Mouse (Mus musculus) lung, embryonic 16.5 days (tissue): ENCODE measurements at regions not wholly inside any gene's neighbourhood (a gene's known extent, or its start where the extent isn't known, plus 50 kb on each side); places are given as distances from the start of the nearest gene placed in this dataset.

Experiments
- ATAC-seq: fragments of 200-750 bp; cut with Nextera tagmentation; 2 replicates; pipeline ENCODE4 v1.8.0; 2017; ENCODE audit warnings: low read depth, mild to moderate bottlenecking, moderate library complexity
- H3K27ac ChIP-seq: fragments of 300-500 bp; sonication (generic); 2 replicates; pipeline ENCODE4 v1.5.1; 2014; ENCODE audit warnings: mild to moderate bottlenecking, control low read depth, low read length
- H3K27me3 ChIP-seq: fragments of 300-500 bp; sonication (generic); 2 replicates; pipeline ENCODE4 v1.6.1; 2014; ENCODE audit warnings: low read depth, low read length, mixed read lengths; ENCODE audit not compliant: control insufficient read depth, insufficient read depth
- H3K36me3 ChIP-seq: fragments of 300-500 bp; sonication (generic); 2 replicates; pipeline ENCODE4 v1.6.1; 2014; ENCODE audit warnings: low read length; ENCODE audit not compliant: control insufficient read depth, insufficient read depth
- H3K4me1 ChIP-seq: fragments of 300-500 bp; sonication (generic); replicated peaks from 2 replicates; pipeline ENCODE4 v1.6.1; 2014; ENCODE audit warnings: low read length, mixed read lengths; ENCODE audit not compliant: control insufficient read depth, insufficient read depth
- H3K4me2 ChIP-seq: fragments of 300-500 bp; sonication (generic); 2 replicates; pipeline ENCODE4 v1.6.1; 2014; ENCODE audit warnings: low read depth, low read length, control low read depth
- H3K4me3 ChIP-seq: fragments of 300-500 bp; sonication (generic); 2 replicates; pipeline ENCODE4 v1.5.1; 2014; ENCODE audit warnings: mild to moderate bottlenecking, low read length, control low read depth
- H3K9ac ChIP-seq: fragments of 300-500 bp; sonication (generic); 2 replicates; pipeline ENCODE4 v1.6.1; 2014; ENCODE audit warnings: low read length, control low read depth
- H3K9me3 ChIP-seq: fragments of 300-500 bp; sonication (generic); 2 replicates; pipeline ENCODE4 v1.6.1; 2016; ENCODE audit warnings: low read length; ENCODE audit not compliant: control insufficient read depth
- WGBS: fragments of 180-500 bp; shearing (Covaris S2); extraction: QIAGEN DNeasy Blood & Tissue Kit; methylation state at CpG from one replicate; pipeline ENCODE4 v1.1.7; 2014; 5-methylcytosine and 5-hydroxymethylcytosine counted together

GRCm38 (mm10) chr8:87228777-87229176, 243.6 kb downstream of the Cbln1 start:
- Histone ChIP-seq H3K4me2 (no peak overlapping the region), H3K4me3 (no peak overlapping the region), H3K9me3 (no peaks in the 10 kb centered on the region), H3K27ac (no peak overlapping the region), H3K9ac (no peak overlapping the region), H3K27me3 (no peaks in the 10 kb centered on the region), H3K36me3 (no peaks in the 10 kb centered on the region), H3K4me1 (no peaks in the 10 kb centered on the region)
- no peak for ATAC-seq
- WGBS, result 80% methylated on average over 6 of the region's 6 CpGs

GRCm38 (mm10) chr8:87225504-87226425, 246.6 kb downstream of the Cbln1 start:
- H3K27me3 ChIP-seq, result no peaks in the 10 kb centered on the region
- no peak overlapping the region for H3K4me3 ChIP-seq
- no peak overlapping the region for H3K9ac ChIP-seq
- no peak for ATAC-seq
- no peaks in the 10 kb centered on the region for H3K9me3 ChIP-seq
- no peak overlapping the region for H3K4me2 ChIP-seq
- no peak overlapping the region for H3K27ac ChIP-seq
- 69% methylated on average over 11 of the region's 11 CpGs for WGBS
- H3K36me3 ChIP-seq, result no peaks in the 10 kb centered on the region
- H3K4me1 ChIP-seq, result no peaks in the 10 kb centered on the region

DNA sequence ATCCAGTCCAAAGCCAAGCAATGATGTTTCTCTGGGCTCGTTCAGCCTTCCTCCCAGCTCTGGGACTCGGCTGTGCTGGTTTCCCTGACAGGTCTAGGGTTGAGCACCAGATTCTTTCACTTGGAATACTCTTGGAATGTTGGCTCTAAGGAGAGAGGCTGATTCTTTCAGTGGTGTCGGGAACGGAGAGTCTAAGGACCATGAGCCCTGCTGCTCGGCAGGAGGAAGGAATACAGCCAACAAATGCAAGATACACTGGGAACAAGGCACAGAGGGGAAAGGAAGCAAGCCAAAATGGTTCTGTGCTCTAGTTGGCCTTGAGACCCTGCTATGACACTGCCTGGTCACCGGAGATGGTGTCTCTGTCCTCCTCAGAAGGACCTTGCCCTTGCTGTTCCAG, 251.8 kb downstream of the Cbln1 start:
- WGBS, result 67% methylated on average over 6 of the region's 6 CpGs
- H3K27ac ChIP-seq, result no peak overlapping the region
- H3K27me3 ChIP-seq, result 0 out of 2 replicates have a peak, but pooled peaks cover 2% of the 10 kb centered on the region
- H3K9ac ChIP-seq, result no peak overlapping the region
- no peak overlapping the region for H3K4me3 ChIP-seq
- H3K4me2 ChIP-seq, result no peak overlapping the region
- ATAC-seq, result no peak
- no peaks in the 10 kb centered on the region for H3K4me1 ChIP-seq
- H3K9me3 ChIP-seq, result no peaks in the 10 kb centered on the region
- no peaks in the 10 kb centered on the region for H3K36me3 ChIP-seq

DNA sequence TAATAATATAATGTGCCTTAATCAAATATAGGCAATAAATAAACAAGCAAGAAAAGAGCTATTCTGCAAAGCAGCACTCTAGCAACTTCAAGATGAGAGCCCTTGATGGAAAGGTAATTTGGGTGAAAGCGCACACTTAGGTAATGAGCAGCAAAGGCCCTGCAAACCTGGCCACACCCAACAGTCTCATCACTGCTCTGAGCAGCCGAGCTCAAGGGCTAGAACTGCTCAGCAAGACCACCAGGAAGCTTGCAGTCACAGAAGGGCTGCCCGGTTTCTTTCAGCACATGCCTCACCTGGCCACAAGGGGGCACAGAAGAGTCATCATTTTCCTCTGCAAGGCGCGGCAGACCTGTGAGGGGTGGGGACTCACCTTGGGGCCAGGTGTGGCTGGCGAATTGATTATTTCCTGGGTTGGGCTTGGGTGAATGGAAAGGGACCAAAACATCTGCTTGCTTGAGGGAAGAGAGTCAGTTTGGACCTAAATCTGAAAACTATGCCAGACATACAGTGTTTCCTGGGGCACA, 253.4 kb downstream of the Cbln1 start:
- H3K9me3 ChIP-seq, result no peaks in the 10 kb centered on the region
- H3K27me3 ChIP-seq, result 0 out of 2 replicates have a peak, but pooled peaks cover 2% of the 10 kb centered on the region
- ATAC-seq, result no peak
- H3K36me3 ChIP-seq, result no peaks in the 10 kb centered on the region
- H3K4me1 ChIP-seq, result no peaks in the 10 kb centered on the region
- no peak overlapping the region for H3K4me3 ChIP-seq
- no peak overlapping the region for H3K27ac ChIP-seq
- H3K4me2 ChIP-seq, result no peak overlapping the region
- no peak overlapping the region for H3K9ac ChIP-seq
- 13% methylated on average over 6 of the region's 6 CpGs for WGBS

- H3K4me1 ChIP-seq, result no peaks in the 10 kb centered on the region
- ATAC-seq, result no peak
- no peaks in the 10 kb centered on the region for H3K9me3 ChIP-seq
- no peaks in the 10 kb centered on the region for H3K36me3 ChIP-seq
- no peak overlapping the region for H3K4me2 ChIP-seq
- 71% methylated on average over 10 of the region's 10 CpGs for WGBS
- H3K9ac ChIP-seq, result no peak overlapping the region
- no peak overlapping the region for H3K4me3 ChIP-seq
- H3K27me3 ChIP-seq, result 0 out of 2 replicates have a peak, but pooled peaks cover 2% of the 10 kb centered on the region
- H3K27ac ChIP-seq, result no peak overlapping the region
Measured at GRCm38 (mm10) chr8:87214962-87215361, 257.4 kb downstream of the Cbln1 start.

- Histone ChIP-seq H3K4me3 (no peak overlapping the region), H3K9me3 (no peaks in the 10 kb centered on the region), H3K27me3 (no peaks in the 10 kb centered on the region), H3K4me1 (no peaks in the 10 kb centered on the region), H3K4me2 (no peak overlapping the region), H3K36me3 (no peaks in the 10 kb centered on the region), H3K27ac (no peak overlapping the region), H3K9ac (no peak overlapping the region)
- no peak for ATAC-seq
- WGBS, result 79% methylated on average over 4 of the region's 4 CpGs
Measured at GRCm38 (mm10) chr8:87210546-87210945, 261.9 kb downstream of the Cbln1 start.

- no peaks in the 10 kb centered on the region for H3K4me1 ChIP-seq
- no peaks in the 10 kb centered on the region for H3K27me3 ChIP-seq
- H3K9me3 ChIP-seq, result no peaks in the 10 kb centered on the region
- H3K4me3 ChIP-seq, result no peak overlapping the region
- H3K9ac ChIP-seq, result no peak overlapping the region
- no peak overlapping the region for H3K27ac ChIP-seq
- 57% methylated on average over 1 of the region's 1 CpGs for WGBS
- H3K36me3 ChIP-seq, result no peaks in the 10 kb centered on the region
- no peak overlapping the region for H3K4me2 ChIP-seq
- ATAC-seq, result no peak
Measured at GRCm38 (mm10) chr8:87209295-87209694, 263.1 kb downstream of the Cbln1 start.

- ATAC-seq, result no peak
- no peak overlapping the region for H3K27ac ChIP-seq
- no peak overlapping the region for H3K9ac ChIP-seq
- no peaks in the 10 kb centered on the region for H3K9me3 ChIP-seq
- H3K36me3 ChIP-seq, result no peaks in the 10 kb centered on the region
- no peaks in the 10 kb centered on the region for H3K27me3 ChIP-seq
- H3K4me2 ChIP-seq, result no peak overlapping the region
- no peaks in the 10 kb centered on the region for H3K4me1 ChIP-seq
- no peak overlapping the region for H3K4me3 ChIP-seq
Measured at GRCm38 (mm10) chr8:87208036-87208435, 264.4 kb downstream of the Cbln1 start.

GRCm38 (mm10) chr8:87202639-87203160, 269.7 kb downstream of the Cbln1 start:
- no peak overlapping the region for H3K27ac ChIP-seq
- no peaks in the 10 kb centered on the region for H3K9me3 ChIP-seq
- no peaks in the 10 kb centered on the region for H3K27me3 ChIP-seq
- H3K4me3 ChIP-seq, result no peak overlapping the region
- H3K36me3 ChIP-seq, result no peaks in the 10 kb centered on the region
- ATAC-seq, result no peak
- H3K4me1 ChIP-seq, result 0 out of 2 replicates have a peak, but pooled peaks cover 6% of the 10 kb centered on the region
- WGBS, result 71% methylated on average over 7 of the region's 7 CpGs
- H3K4me2 ChIP-seq, result no peak overlapping the region
- no peak overlapping the region for H3K9ac ChIP-seq
